Mouse (Mus musculus) erythroblast, adult 5-6 weeks (primary cell): ENCODE results near the gene Tenm4. TPM values are rescaled to one million over a fixed set of nuclear protein-coding genes. Genes with fewer than 3 reads are reported as not detected.
"Not testable (repeated sequence)": the region's sequence is repeated elsewhere in the genome, so short reads cannot be mapped to it uniquely, and the experiment has no call there.

ENCODE experiments used
- ATAC-seq: replicated peaks from 2 replicates; pipeline ENCODE4 v1.8.0; 2016; ENCODE audit warnings: moderate number of reproducible peaks, mild to moderate bottlenecking, moderate TSS enrichment, inconsistent platforms; ENCODE audit not compliant: poor library complexity, low FRiP score, severe bottlenecking
- total RNA-seq, 2 experiments: library from RNA; stranded (forward) in 1 of 2; stranded (reverse) in 1 of 2; fragments of 150-400 nt in 1 of 2; fragments of 200-764, 138-1000 nt in 1 of 2; gene quantifications; 2 replicates each; pipeline versions ENCODE4 v1.2.3 to v1.2.4; 2015 to 2017; ENCODE audit warnings: low replicate concordance in 2 of 2

Tenm4 gene
- total RNA-seq, 2 experiments from 2014 or later: 0.19 to 0.85 TPM

DNA sequence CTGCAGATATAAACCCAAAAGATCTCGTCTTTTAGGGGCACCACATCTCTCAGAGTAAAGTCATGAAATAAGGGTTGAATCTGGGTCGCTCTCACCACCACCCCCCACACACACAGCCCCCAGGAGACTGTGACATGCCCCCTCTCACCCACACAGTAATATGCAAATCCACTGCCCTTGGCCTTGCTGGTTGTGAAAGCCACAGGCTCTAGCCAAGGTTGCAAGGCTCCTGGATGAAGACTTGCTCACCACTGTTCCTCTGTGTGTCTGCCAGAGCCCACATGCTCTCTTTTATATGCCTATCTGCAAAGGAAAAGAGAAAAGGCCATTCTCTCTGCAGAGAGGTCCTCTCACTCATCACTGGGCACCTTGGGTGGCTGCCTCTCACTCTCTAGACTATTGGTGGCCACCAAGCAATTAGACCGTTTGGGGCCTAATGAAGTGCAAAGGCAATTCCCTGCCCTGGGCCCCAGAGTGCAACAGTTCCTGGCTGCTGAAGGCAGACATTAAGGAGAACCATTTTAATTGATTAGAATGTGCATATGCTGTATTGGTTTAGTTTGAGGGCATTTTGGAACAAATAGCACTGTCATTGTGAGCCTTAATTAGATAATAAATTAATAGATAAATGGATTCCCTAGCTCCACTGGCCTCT, 433.2 kb downstream of the Tenm4 start:
- no peak for ATAC-seq

DNA sequence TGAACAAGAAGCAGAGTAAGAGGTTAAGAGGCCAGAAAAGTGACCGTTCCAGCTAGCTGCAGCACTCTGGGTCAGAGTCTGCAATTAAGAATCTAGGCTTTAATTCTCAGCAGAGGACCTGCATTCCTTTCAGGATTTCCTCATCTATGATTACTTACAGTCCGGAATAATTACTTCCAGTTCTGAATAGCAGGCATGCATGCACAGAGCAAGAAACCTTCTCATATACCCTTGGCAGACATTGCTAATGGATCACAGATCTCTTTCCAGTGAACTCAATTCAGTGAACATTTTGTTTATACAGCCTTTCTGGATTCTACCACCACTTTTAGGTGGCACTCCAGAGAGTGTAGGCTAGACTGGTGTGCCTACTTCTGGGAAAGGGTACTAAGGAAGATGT, 434.3 kb downstream of the Tenm4 start:
- ATAC-seq: no peak

- ATAC-seq: no peak
These were observed 439.0 kb downstream of the Tenm4 start for GRCm38 (mm10) chr7:96609854-96610586.

DNA sequence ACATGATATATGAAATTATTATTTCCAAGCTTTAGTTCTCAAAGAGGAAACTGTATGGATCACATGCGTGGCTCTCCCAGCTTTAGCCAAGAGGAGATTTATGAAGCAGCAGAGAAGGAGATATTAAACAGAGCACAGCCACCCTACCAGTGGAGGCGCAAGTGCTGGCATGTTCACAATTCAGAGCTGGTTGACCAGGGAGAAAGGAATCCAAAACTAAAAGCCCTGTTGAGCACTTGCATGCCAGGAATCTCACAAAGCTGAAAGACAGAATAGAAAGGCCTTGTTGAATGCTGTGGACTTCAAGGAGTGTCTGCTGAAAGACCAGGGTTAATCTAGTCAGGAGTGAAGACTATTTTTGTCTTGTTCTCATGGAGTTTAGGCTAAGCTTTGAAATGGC, 446.3 kb downstream of the Tenm4 start:
- no peak for ATAC-seq

GRCm38 (mm10) chr7:96619930-96620472, 449.0 kb downstream of the Tenm4 start:
- no peak for ATAC-seq

- ATAC-seq: no peak
These were observed 455.3 kb downstream of the Tenm4 start for GRCm38 (mm10) chr7:96626338-96626737.

DNA sequence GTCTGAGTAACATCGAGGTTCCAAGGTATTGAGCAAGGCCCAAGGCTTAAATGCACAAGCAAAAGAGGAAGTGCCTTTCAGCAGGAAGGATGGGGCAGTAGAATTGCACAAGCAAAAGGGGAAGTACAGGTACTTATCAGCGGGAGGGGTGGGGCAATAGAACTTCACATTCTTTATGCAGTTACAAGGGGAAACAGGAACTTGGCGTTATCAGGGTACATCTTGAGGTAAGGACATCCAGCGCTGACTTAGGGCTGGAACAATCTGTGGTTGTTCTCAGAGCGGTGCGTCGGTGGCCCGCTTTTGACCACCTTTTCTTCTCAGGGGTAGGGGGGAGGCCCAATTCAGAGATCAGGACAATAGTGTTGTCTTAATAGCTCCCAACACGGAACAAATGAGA, 459.5 kb downstream of the Tenm4 start:
- not testable (repeated sequence) for ATAC-seq

GRCm38 (mm10) chr7:96633008-96633407, 462.0 kb downstream of the Tenm4 start:
- no peak for ATAC-seq

GRCm38 (mm10) chr7:96635830-96636440, 464.9 kb downstream of the Tenm4 start:
- ATAC-seq: no peak

DNA sequence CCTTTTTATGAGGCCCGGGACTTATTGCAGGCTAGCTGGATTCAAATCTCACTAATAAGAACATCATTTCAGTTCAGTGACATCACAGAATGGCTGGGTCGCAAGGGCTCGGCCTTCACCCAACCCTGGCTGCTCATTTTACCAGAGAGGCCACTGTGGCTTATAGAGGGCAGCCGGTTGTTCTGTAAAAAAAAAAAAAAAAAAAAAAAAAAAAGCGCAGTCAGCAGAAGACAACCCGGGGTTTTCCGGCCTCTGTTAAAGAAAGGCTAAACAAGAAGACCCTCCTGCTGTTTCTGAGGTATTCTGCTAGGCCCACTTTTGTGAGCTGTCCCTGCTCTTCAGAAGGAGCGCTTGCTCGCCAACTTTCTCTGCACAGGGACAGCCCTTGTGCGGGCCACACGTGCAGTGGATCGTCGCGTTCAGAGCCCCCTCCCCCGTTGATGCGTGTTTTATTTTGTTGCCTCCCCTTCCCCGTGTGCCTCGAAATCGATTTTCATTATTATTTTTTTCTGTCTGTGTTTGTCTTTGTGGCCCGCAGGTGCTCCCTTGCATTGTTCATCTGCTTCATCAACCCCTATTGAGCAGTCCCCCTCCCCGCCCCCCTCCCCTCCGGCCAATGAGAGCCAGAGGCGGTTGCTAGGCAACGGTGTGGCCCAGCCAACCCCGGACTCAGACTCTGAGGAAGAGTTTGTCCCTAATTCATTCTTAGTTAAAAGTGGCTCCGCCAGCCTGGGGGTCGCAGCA, 472.6 kb downstream of the Tenm4 start:
- ATAC-seq: no peak

- ATAC-seq: no peak
These were observed 473.1 kb downstream of the Tenm4 start for GRCm38 (mm10) chr7:96644205-96644531.

DNA sequence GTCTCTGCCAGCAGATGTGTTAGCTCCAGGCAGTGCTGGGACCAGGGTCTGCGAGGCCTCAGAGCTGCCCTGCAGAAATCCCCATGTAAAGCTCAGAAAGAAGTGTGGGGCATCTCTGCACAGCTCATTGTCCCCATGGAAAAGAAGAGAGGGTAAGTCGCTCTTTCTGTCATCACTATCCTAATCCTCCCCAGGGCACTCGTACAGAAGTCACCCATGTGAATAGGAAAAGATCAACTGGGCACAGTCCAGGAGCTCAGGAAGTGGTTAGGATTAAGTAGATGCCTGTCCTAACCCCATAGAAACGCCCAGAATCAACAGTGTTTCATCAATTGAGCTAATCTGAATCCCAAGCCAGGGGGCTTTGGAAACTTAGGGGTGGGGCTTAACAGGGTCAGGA, 476.6 kb downstream of the Tenm4 start:
- no peak for ATAC-seq

DNA sequence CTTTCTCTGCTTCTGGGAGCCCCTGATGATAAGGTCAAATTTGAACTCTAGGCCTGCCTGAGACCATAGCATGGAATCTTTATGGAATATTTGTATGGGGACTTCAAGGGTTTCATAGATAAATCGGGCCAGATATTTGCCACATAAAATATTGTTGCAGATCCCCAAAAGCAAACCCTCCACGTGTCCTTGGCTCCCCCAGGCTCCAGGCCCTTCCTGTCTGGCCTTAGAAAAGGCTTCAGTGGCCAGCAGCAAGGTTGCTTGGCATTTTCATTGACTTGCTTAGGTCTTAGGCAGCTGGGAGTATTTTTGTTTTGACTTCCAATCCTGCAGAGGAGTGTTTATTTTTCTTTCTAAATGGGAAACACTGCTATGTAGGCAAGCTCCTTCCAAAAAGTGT, 477.6 kb downstream of the Tenm4 start:
- no peak for ATAC-seq

DNA sequence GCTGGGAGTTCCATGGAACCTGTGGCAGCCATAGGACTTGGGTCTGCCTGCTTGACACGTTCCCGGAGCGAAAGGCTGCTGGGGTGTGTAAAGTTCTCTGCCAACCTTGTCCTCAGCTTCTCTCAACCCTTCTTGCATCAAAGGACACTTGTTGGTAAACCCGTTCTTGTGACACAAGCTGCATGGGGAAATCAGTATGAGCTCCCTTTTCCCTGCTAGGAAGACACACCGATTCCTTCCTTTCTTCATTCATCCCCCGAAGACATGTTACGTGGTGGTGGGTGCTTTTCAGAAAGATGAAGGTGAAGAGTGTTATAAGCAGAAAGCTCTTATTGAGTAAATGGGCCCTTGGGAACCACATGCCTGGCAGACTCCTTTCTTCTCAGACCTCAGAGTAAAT, 478.1 kb downstream of the Tenm4 start:
- ATAC-seq: no peak

GRCm38 (mm10) chr7:96650435-96650834, 479.4 kb downstream of the Tenm4 start:
- ATAC-seq: no peak

GRCm38 (mm10) chr7:96651055-96651454, 480.0 kb downstream of the Tenm4 start:
- ATAC-seq: no peak

DNA sequence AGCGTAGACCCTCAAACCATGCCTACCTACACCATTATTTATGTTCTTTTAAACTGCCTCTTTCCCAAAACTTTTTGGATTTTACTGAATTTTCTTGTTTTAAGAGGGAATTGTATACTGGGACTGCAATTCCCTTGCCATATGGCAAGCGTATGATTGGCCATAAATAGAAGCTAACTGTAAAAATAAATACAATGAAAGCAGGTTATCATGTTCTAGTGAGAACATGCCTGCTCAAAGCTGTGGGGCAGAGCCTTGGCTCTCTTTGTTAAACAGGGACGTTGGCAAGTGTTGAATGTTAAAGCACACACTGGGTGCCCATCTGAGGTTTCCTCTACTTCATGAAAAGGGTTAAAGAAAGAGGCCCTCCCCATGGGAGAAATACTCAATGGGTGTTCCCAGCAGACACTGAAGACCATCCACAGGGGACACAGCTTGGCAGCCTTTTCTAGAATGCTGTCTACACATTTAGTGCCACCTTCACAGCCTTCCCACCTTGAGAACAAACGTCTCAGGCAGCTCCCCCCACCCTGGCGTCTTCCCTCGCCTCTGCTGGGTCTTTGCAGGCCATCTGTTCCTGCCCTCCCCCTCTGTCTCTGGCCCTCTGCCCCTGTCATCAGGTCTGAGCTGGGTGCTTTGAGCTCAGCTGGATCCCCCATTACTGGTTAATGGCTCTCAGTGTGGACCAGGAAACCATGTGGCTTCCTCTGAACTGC, 480.7 kb downstream of the Tenm4 start:
- ATAC-seq: no peak

DNA sequence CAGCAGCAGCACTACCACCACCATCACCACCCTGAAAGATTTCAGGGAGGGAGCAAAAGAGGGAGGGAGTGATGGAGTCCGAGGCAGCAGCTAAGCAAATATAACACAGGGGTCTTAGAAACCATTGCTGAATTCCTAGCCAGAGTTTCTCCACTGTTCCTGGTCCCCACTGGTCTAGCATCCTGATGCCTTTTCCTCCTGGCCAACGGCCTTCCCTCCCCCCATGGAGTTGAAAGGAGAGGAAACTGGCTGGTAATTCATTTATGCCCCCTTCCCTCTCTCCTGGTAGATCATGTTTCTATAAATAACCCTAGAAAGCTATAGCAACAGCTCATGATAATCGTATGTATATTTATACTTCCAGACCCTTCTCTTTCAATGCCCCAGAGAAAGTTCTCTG, 481.8 kb downstream of the Tenm4 start:
- no peak for ATAC-seq

- ATAC-seq: no peak
These were observed 483.2 kb downstream of the Tenm4 start for GRCm38 (mm10) chr7:96654206-96654605.
